ENCODE assay signal across 18 mouse cellular contexts in the genomic region with DNA sequence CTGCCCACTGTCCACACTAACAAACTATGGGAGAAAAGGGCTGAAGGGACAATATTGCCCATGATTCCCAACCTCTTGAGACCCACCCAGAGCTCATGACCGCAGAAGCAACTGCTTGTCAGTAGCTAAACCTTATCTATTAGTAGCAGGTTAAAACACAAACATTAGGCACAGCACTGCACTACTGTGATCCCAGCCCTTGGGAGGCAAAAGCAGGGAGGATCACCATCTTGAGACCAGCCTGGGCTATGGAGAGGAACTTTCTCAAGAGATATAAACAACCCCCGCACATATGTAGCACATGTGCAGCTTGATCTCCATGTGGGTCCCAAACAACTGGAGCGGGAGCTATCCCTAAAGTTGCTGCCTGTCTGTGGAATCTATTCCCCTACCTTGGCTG. TPM values are rescaled to one million over a fixed set of nuclear protein-coding genes. Genes with fewer than 3 reads are reported as not detected.
DNase-seq lines count a peak whose midpoint lies in the region; ATAC-seq and TF ChIP-seq lines count a peak whose summit lies in the region.
"Had no signal": no experiment of that assay in that cellular context is flagged by ENCODE, and none has a peak within 500 bp of the region (broad histone marks: within the 10 kb centered on the region; RNA-seq: fewer than 3 reads in every experiment).

No protein-coding gene starts in this region.

- H3K27ac ChIP-seq in heart, embryonic 10.5 days = no peak overlapping the region
- no peak overlapping the region for H3K27ac ChIP-seq in stomach, embryonic 14.5 days (ENCODE audit: low read length)
- H3K27ac ChIP-seq in stomach, postnatal 0 days (replicated peaks) = no peak overlapping the region
- peak overlapping the region; percentile 90 for H3K27ac ChIP-seq in liver, embryonic 15.5 days (replicated peaks)
- H3K27ac ChIP-seq in hindbrain, embryonic 16.5 days (ENCODE audit: low read depth, low read length) = no peak overlapping the region
- H3K27ac ChIP-seq: embryonic facial prominence, embryonic 12.5 days; forebrain, embryonic 12.5 days; heart, adult 2 months; limb, embryonic 10.5 days; midbrain, embryonic 12.5 days had no signal

- no peak overlapping the region for H3K4me2 ChIP-seq in stomach, embryonic 14.5 days (replicated peaks; ENCODE audit: low read depth, low read length)
- no peak overlapping the region for H3K4me2 ChIP-seq in stomach, postnatal 0 days (replicated peaks; ENCODE audit: low read depth)
- H3K4me2 ChIP-seq in liver, embryonic 15.5 days = peak overlapping the region; percentile 50
- no peak overlapping the region for H3K4me2 ChIP-seq in hindbrain, embryonic 16.5 days (ENCODE audit: low read length)
- H3K4me2 ChIP-seq: embryonic facial prominence, embryonic 12.5 days; forebrain, embryonic 12.5 days; midbrain, embryonic 12.5 days had no signal

- no peak for TF ChIP-seq EP300 in stomach, postnatal 0 days (optimal IDR thresholded peaks at IDR 0.05)

- no peaks in the 10 kb centered on the region for H3K27me3 ChIP-seq in heart, embryonic 10.5 days (ENCODE audit: insufficient read depth, poor library complexity, severe bottlenecking)
- no peaks in the 10 kb centered on the region for H3K27me3 ChIP-seq in stomach, embryonic 14.5 days (ENCODE audit: control insufficient read depth, insufficient read depth, low read length)
- no peaks in the 10 kb centered on the region for H3K27me3 ChIP-seq in stomach, postnatal 0 days (ENCODE audit: control insufficient read depth, insufficient read depth, low read length)
- H3K27me3 ChIP-seq in liver, embryonic 15.5 days = no peaks in the 10 kb centered on the region
- no peaks in the 10 kb centered on the region for H3K27me3 ChIP-seq in hindbrain, embryonic 16.5 days (replicated peaks; ENCODE audit: control insufficient read depth, insufficient read depth, low read length)
- H3K27me3 ChIP-seq: embryonic facial prominence, embryonic 12.5 days; forebrain, embryonic 12.5 days; midbrain, embryonic 12.5 days had no signal

- H3K9me3 ChIP-seq in heart, embryonic 10.5 days = no peaks in the 10 kb centered on the region
- no peaks in the 10 kb centered on the region for H3K9me3 ChIP-seq in stomach, embryonic 14.5 days (ENCODE audit: control insufficient read depth, low read depth, low read length)
- H3K9me3 ChIP-seq in stomach, postnatal 0 days (ENCODE audit: control insufficient read depth, low read length) = no peaks in the 10 kb centered on the region
- no peaks in the 10 kb centered on the region for H3K9me3 ChIP-seq in liver, embryonic 15.5 days (replicated peaks)
- no peaks in the 10 kb centered on the region for H3K9me3 ChIP-seq in hindbrain, embryonic 16.5 days (ENCODE audit: control insufficient read depth, low read length)
- H3K9me3 ChIP-seq: embryonic facial prominence, embryonic 12.5 days; forebrain, embryonic 12.5 days; limb, embryonic 10.5 days; midbrain, embryonic 12.5 days had no signal

- H3K36me3 ChIP-seq in heart, embryonic 10.5 days = peaks cover 28% of the 10 kb centered on the region
- H3K36me3 ChIP-seq in stomach, embryonic 14.5 days (ENCODE audit: control insufficient read depth, insufficient read depth, low read length) = peaks cover 20% of the 10 kb centered on the region
- 0 out of 2 replicates have a peak, but pooled peaks cover 2% of the 10 kb centered on the region for H3K36me3 ChIP-seq in stomach, postnatal 0 days (ENCODE audit: control insufficient read depth, insufficient read depth, low read length)
- peaks cover 27% of the 10 kb centered on the region for H3K36me3 ChIP-seq in liver, embryonic 15.5 days (replicated peaks)
- peaks cover 13% of the 10 kb centered on the region for H3K36me3 ChIP-seq in hindbrain, embryonic 16.5 days (ENCODE audit: control insufficient read depth, insufficient read depth, low read length)

- H3K4me1 ChIP-seq in heart, embryonic 10.5 days = peaks cover 34% of the 10 kb centered on the region
- 0 out of 2 replicates have a peak, but pooled peaks cover 4% of the 10 kb centered on the region for H3K4me1 ChIP-seq in stomach, embryonic 14.5 days (ENCODE audit: control insufficient read depth, insufficient read depth, low read length)
- H3K4me1 ChIP-seq in stomach, postnatal 0 days (replicated peaks; ENCODE audit: control insufficient read depth, insufficient read depth) = no peaks in the 10 kb centered on the region
- peaks cover 48% of the 10 kb centered on the region for H3K4me1 ChIP-seq in liver, embryonic 15.5 days (replicated peaks)
- peaks cover 2% of the 10 kb centered on the region; the same call in 1 of the 2 replicates for H3K4me1 ChIP-seq in hindbrain, embryonic 16.5 days (ENCODE audit: control insufficient read depth, insufficient read depth, low read depth, low read length)
- H3K4me1 ChIP-seq: forebrain, embryonic 12.5 days; midbrain, embryonic 12.5 days had no signal

- ATAC-seq in stomach, embryonic 14.5 days (ENCODE audit: insufficient number of reproducible peaks, insufficient read depth, low FRiP score, low read depth) = peak; percentile 63; the same call in 1 of the 2 replicates
- no peak for ATAC-seq in stomach, postnatal 0 days (ENCODE audit: low FRiP score, low TSS enrichment)
- peak; percentile 98 for ATAC-seq in liver, embryonic 15.5 days (ENCODE audit: insufficient read depth)
- no peak for ATAC-seq in hindbrain, embryonic 16.5 days
- ATAC-seq: lung, postnatal 0 days had no signal

- H3K4me3 ChIP-seq in heart, embryonic 10.5 days = no peak overlapping the region
- no peak overlapping the region for H3K4me3 ChIP-seq in stomach, embryonic 14.5 days (ENCODE audit: low read depth, low read length)
- no peak overlapping the region for H3K4me3 ChIP-seq in stomach, postnatal 0 days (ENCODE audit: low read depth, low read length)
- peak overlapping the region; percentile 3; the same call in 1 of the 2 replicates for H3K4me3 ChIP-seq in liver, embryonic 15.5 days (replicated peaks)
- H3K4me3 ChIP-seq in hindbrain, embryonic 16.5 days (ENCODE audit: low read length) = no peak overlapping the region
- H3K4me3 ChIP-seq: embryonic facial prominence, embryonic 12.5 days; forebrain, embryonic 12.5 days; heart, adult 2 months; limb, embryonic 10.5 days; midbrain, embryonic 12.5 days had no signal

- peak; percentile 84 for DNase-seq in heart, embryonic 10.5 days (ENCODE audit: low spot score)
- DNase-seq in heart, adult 18-20 months = no peak
- DNase-seq in stomach, postnatal 0 days (ENCODE audit: low spot score) = no peak
- no peak for DNase-seq in gastrocnemius, adult 18-20 months (ENCODE audit: low spot score)
- no peak for DNase-seq in urinary bladder, postnatal 4 days (ENCODE audit: low spot score in 2 of 2)
- DNase-seq: adrenal gland, adult 2 months; cerebellum, postnatal 36 days; heart, adult 2 months; heart, postnatal 4 days; kidney, postnatal 36 days had no signal

- TF ChIP-seq CTCF in stomach, postnatal 0 days (IDR thresholded peaks at IDR 0.05; ENCODE audit: low read depth) = no peak

- WGBS in heart, embryonic 10.5 days = 74% methylated on average over 3 of the region's 3 CpGs
- 72% methylated on average over 3 of the region's 3 CpGs for WGBS in stomach, embryonic 14.5 days
- 70% methylated on average over 3 of the region's 3 CpGs for WGBS in stomach, postnatal 0 days
- WGBS in liver, embryonic 15.5 days (ENCODE audit: insufficient replicate concordance) = 12% methylated on average over 3 of the region's 3 CpGs
- 92% methylated on average over 3 of the region's 3 CpGs for WGBS in hindbrain, embryonic 16.5 days

- H3K9ac ChIP-seq in stomach, embryonic 14.5 days (replicated peaks; ENCODE audit: low read depth, low read length) = no peak overlapping the region
- H3K9ac ChIP-seq in stomach, postnatal 0 days (ENCODE audit: low read length) = no peak overlapping the region
- H3K9ac ChIP-seq in liver, embryonic 15.5 days = no peak overlapping the region
- H3K9ac ChIP-seq in hindbrain, embryonic 16.5 days (ENCODE audit: low read depth, low read length) = no peak overlapping the region
- H3K9ac ChIP-seq: embryonic facial prominence, embryonic 12.5 days; forebrain, embryonic 12.5 days; midbrain, embryonic 12.5 days had no signal

RNA-seq across cellular contexts. Expression of a gene that starts 30.1 kb away (rescaled TPM):
- polyA plus RNA-seq in heart, embryonic 10.5 days (2016; fragmentation: Nextera tagmentation; extraction: Ambion mirVana) = 29.9 and 36.0 TPM in 2 replicates
- 10 to 100 TPM; 37.8 to 39.6 TPM for total RNA-seq in heart, adult 18-20 months (2021)
- 38.3 and 40.1 TPM in 2 replicates for polyA plus RNA-seq in stomach, embryonic 14.5 days (2014; fragmentation: Nextera tagmentation; extraction: Ambion mirVana)
- polyA plus RNA-seq in stomach, postnatal 0 days (2015; fragmentation: Nextera tagmentation; extraction: Ambion mirVana) = 15.2 and 16.1 TPM in 2 replicates
- 12.3 and 12.6 TPM in 2 replicates for polyA plus RNA-seq in liver, embryonic 15.5 days (2015; fragmentation: Nextera tagmentation; extraction: Ambion mirVana)
- 10 to 100 TPM; 24.7 to 25.8 TPM for total RNA-seq in gastrocnemius, adult 18-20 months (2021)
- 12.8 and 23.9 TPM in 2 replicates for polyA plus RNA-seq in hindbrain, embryonic 16.5 days (2015; fragmentation: Nextera tagmentation; extraction: Ambion mirVana)

RNA-seq across cellular contexts. Expression of a gene that starts 52.6 kb away (rescaled TPM):
- 168 and 174 TPM in 2 replicates for polyA plus RNA-seq in heart, embryonic 10.5 days (2016; fragmentation: Nextera tagmentation; extraction: Ambion mirVana)
- total RNA-seq in heart, adult 18-20 months (2021) = 10 to 100 TPM; 31.3 to 33.3 TPM
- polyA plus RNA-seq in stomach, embryonic 14.5 days (2014; fragmentation: Nextera tagmentation; extraction: Ambion mirVana) = 177 and 180 TPM in 2 replicates
- polyA plus RNA-seq in stomach, postnatal 0 days (2015; fragmentation: Nextera tagmentation; extraction: Ambion mirVana) = 137 and 141 TPM in 2 replicates
- 32.9 and 35.8 TPM in 2 replicates for polyA plus RNA-seq in liver, embryonic 15.5 days (2015; fragmentation: Nextera tagmentation; extraction: Ambion mirVana)
- total RNA-seq in gastrocnemius, adult 18-20 months (2021) = 10 to 100 TPM; 17.9 to 21.6 TPM
- polyA plus RNA-seq in hindbrain, embryonic 16.5 days (2015; fragmentation: Nextera tagmentation; extraction: Ambion mirVana) = 181 and 192 TPM in 2 replicates

RNA-seq across cellular contexts. Expression of a gene that starts 58.8 kb away (rescaled TPM):
- polyA plus RNA-seq in heart, embryonic 10.5 days (2016; fragmentation: Nextera tagmentation; extraction: Ambion mirVana) = 11.8 and 12.7 TPM in 2 replicates
- 1 to 10 TPM; 8.5 to 8.6 TPM for total RNA-seq in heart, adult 18-20 months (2021)
- polyA plus RNA-seq in stomach, embryonic 14.5 days (2014; fragmentation: Nextera tagmentation; extraction: Ambion mirVana) = 12.5 and 13.0 TPM in 2 replicates
- 7.8 and 8.9 TPM in 2 replicates for polyA plus RNA-seq in stomach, postnatal 0 days (2015; fragmentation: Nextera tagmentation; extraction: Ambion mirVana)
- 4.4 and 4.5 TPM in 2 replicates for polyA plus RNA-seq in liver, embryonic 15.5 days (2015; fragmentation: Nextera tagmentation; extraction: Ambion mirVana)
- 1 to 10 TPM; 2.1 to 2.3 TPM for total RNA-seq in gastrocnemius, adult 18-20 months (2021)
- polyA plus RNA-seq in hindbrain, embryonic 16.5 days (2015; fragmentation: Nextera tagmentation; extraction: Ambion mirVana) = 4.7 and 5.9 TPM in 2 replicates

Comparison
In these comparisons a context has a peak if more than half of its experiments do, and no peak if none do; other contexts are left out.
1. ATAC-seq: peak in stomach, embryonic 14.5 days (single experiment) and liver, embryonic 15.5 days (single experiment); none in stomach, postnatal 0 days (single experiment) and hindbrain, embryonic 16.5 days (single experiment).